Mouse (Mus musculus) intestine, embryonic 15.5 days (tissue): ENCODE measurements around the gene Sh3pxd2a. TPM values are rescaled to one million over a fixed set of nuclear protein-coding genes. Genes with fewer than 3 reads are reported as not detected.

Experiments
- ATAC-seq: fragments of 200-750 bp; cut with Nextera tagmentation; 2 replicates; pipeline ENCODE4 v1.8.0; 2017; ENCODE audit warnings: moderate TSS enrichment, moderate library complexity
- H3K27ac ChIP-seq: fragments of 300-500 bp; sonication (generic); 2 replicates; pipeline ENCODE4 v1.5.1; 2015; ENCODE audit warnings: mild to moderate bottlenecking, inconsistent platforms
- H3K27me3 ChIP-seq: fragments of 300-500 bp; sonication (generic); replicated peaks from 2 replicates; pipeline ENCODE4 v1.6.1; 2015; ENCODE audit warnings: inconsistent platforms
- H3K36me3 ChIP-seq: fragments of 300-500 bp; sonication (generic); 2 replicates; pipeline ENCODE4 v1.6.1; 2015; ENCODE audit warnings: inconsistent platforms
- H3K4me1 ChIP-seq: fragments of 300-500 bp; sonication (generic); replicated peaks from 2 replicates; pipeline ENCODE4 v1.6.1; 2015; ENCODE audit warnings: inconsistent platforms
- H3K4me2 ChIP-seq: fragments of 300-500 bp; sonication (generic); replicated peaks from 2 replicates; pipeline ENCODE4 v1.6.1; 2015; ENCODE audit warnings: mild to moderate bottlenecking, inconsistent platforms
- H3K4me3 ChIP-seq: fragments of 300-500 bp; sonication (generic); replicated peaks from 2 replicates; pipeline ENCODE4 v1.5.1; 2015; ENCODE audit warnings: inconsistent platforms
- H3K9ac ChIP-seq: fragments of 300-500 bp; sonication (generic); 2 replicates; pipeline ENCODE4 v1.6.1; 2015; ENCODE audit warnings: inconsistent platforms
- H3K9me3 ChIP-seq: fragments of 300-500 bp; sonication (generic); 2 replicates; pipeline ENCODE4 v1.6.1; 2016; ENCODE audit warnings: inconsistent platforms
- WGBS: fragments of 180-500 bp; shearing (Covaris S2); methylation state at CpG from one replicate; pipeline ENCODE4 v1.1.7; 2015; 5-methylcytosine and 5-hydroxymethylcytosine counted together
- polyA plus RNA-seq: library from polyadenylated mRNA; unstranded; fragments of >200 nt; fragmentation: Nextera tagmentation; extraction: Ambion mirVana; gene quantifications from 2 replicates; pipeline ENCODE4 v1.2.1, GENCODE M21; 2015

The Sh3pxd2a gene
- polyA plus RNA-seq, 1 experiment from 2014 or later, result 5.0 TPM

- no peak overlapping the region for H3K9ac ChIP-seq
- H3K27ac ChIP-seq, result no peak overlapping the region
- no peaks in the 10 kb centered on the region for H3K9me3 ChIP-seq
- H3K4me1 ChIP-seq, result peaks cover 63% of the 10 kb centered on the region
- H3K4me2 ChIP-seq, result no peak overlapping the region
- H3K36me3 ChIP-seq, result no peaks in the 10 kb centered on the region
- WGBS, result 87% methylated on average over 17 of the region's 17 CpGs
- no peak for ATAC-seq
- H3K4me3 ChIP-seq, result no peak overlapping the region
- H3K27me3 ChIP-seq, result no peaks in the 10 kb centered on the region
Observed at GRCm38 (mm10) chr19:47441541-47442293, 22.5 kb downstream of the Sh3pxd2a start.

GRCm38 (mm10) chr19:47440967-47441366, 23.2 kb downstream of the Sh3pxd2a start:
- H3K9ac ChIP-seq, result no peak overlapping the region

DNA sequence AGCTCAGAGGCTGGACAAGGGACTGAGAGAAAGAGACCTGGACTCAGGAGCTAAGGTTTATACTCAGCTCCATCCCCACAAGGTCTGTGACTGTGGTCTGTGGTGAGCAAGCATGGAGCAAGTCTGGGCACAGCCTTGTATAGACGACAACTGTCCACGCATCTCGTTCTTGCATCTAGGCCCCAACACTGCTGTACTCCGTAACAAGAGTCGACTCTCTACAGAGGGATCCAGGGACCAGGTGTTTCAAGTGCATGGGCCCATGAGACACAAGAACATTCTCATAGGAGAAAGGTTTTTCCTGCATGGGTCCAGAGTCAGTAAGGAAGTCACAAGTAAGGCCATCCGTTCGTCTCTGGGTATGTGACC, 23.8 kb downstream of the Sh3pxd2a start:
- Histone ChIP-seq H3K4me2 (no peak overlapping the region), H3K9ac (no peak overlapping the region), H3K27ac (no peak overlapping the region), H3K4me1 (peaks cover 52% of the 10 kb centered on the region), H3K36me3 (no peaks in the 10 kb centered on the region), H3K9me3 (no peaks in the 10 kb centered on the region), H3K27me3 (no peaks in the 10 kb centered on the region), H3K4me3 (no peak overlapping the region)
- 93% methylated on average over 7 of the region's 7 CpGs for WGBS
- no peak for ATAC-seq

More at GRCm38 (mm10) chr19:47440967-47441366, 23.2 kb downstream of the Sh3pxd2a start:
- H3K4me1 ChIP-seq, result peaks cover 57% of the 10 kb centered on the region
- no peaks in the 10 kb centered on the region for H3K27me3 ChIP-seq
- no peaks in the 10 kb centered on the region for H3K36me3 ChIP-seq
- ATAC-seq, result no peak
- no peak overlapping the region for H3K4me3 ChIP-seq
- H3K9me3 ChIP-seq, result no peaks in the 10 kb centered on the region
- 79% methylated on average over 4 of the region's 4 CpGs for WGBS
- no peak overlapping the region for H3K4me2 ChIP-seq
- H3K27ac ChIP-seq, result no peak overlapping the region

DNA sequence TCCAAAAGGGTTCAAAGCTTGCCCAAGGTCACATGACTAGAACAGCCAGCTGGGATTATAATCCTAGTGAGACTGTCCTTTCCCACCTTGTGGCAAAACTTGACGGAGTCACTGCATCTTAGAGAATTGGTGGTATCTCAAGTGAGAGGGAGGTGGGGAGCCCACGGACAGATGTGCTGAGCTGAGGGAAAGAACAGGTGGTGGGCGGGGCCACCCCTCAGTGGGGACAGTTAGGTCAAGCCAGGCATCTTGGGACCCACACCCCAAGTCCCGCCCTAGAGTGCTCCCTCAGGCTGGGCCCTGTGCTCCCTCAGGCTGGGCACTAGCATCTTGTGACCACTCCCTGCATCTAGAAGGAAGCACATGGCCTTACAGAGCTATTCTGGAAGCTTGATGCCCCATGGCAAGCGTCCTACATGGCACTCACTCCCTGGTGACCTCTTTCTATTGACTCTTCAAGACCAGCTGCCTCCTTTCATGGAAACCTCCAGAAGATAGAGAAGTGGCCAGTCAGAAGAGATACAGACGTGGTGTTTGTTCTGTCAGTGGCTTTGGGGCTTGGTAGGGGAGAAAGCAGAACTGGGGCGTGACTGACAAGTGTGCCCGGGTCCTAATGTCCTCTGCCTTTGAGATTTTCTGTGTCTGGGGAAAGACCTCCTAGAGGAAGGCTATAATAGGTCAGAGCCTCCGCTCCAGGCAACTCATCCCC, 24.3 kb downstream of the Sh3pxd2a start:
- WGBS, result 84% methylated on average over 9 of the region's 9 CpGs
- no peak for ATAC-seq
- H3K9me3 ChIP-seq, result no peaks in the 10 kb centered on the region
- no peak overlapping the region for H3K4me3 ChIP-seq
- no peaks in the 10 kb centered on the region for H3K27me3 ChIP-seq
- H3K4me2 ChIP-seq, result no peak overlapping the region
- H3K9ac ChIP-seq, result no peak overlapping the region
- H3K36me3 ChIP-seq, result no peaks in the 10 kb centered on the region
- H3K27ac ChIP-seq, result no peak overlapping the region
- peaks cover 52% of the 10 kb centered on the region for H3K4me1 ChIP-seq

DNA sequence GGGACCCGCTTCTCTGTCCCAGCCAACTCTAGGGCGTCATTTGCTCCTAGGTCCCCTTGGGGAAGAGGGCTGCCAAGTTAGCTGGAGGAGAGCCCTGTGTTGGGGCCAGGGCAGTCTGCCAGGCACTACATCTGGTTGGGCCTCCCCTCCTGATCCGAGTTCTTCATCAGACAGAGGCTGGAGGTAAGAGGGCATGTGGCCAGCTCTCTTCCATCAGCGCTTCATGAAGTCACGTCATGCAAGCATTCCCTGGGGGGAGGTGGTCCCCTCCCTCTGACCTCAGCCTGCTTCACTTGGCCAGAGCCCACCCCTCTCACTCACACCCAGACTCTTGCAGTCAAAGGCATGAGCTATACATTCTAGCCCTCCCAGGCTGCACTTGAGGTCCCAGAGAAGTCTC, 25.8 kb downstream of the Sh3pxd2a start:
- peak; percentile 34; the same call in 1 of the 2 replicates for ATAC-seq
- H3K4me3 ChIP-seq, result no peak overlapping the region
- 50% methylated on average over 5 of the region's 5 CpGs for WGBS
- no peaks in the 10 kb centered on the region for H3K27me3 ChIP-seq
- H3K9ac ChIP-seq, result no peak overlapping the region
- no peaks in the 10 kb centered on the region for H3K36me3 ChIP-seq
- H3K4me1 ChIP-seq, result peaks cover 38% of the 10 kb centered on the region
- no peaks in the 10 kb centered on the region for H3K9me3 ChIP-seq
- peak overlapping the region; percentile 20; the same call in 1 of the 2 replicates for H3K4me2 ChIP-seq
- peak overlapping the region; percentile 24 for H3K27ac ChIP-seq

DNA sequence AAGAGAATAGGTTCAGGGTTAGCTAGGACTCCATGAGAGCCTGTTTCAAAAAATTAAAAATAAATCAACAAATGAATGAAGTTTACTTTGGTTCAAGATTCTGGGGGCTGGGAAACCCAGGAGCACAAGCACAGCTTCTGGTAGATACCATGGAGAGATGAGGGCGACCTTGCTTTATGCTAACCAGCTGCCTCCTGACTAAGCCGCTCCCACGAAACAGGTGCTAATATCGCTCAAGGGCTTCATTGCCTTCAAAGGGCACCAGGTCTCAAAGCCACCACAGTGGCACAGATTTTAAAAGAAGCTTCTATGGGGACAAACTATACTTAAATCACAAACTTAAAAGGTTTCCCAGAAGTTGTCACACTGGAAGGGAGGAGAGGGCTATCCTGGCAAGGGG, 27.2 kb downstream of the Sh3pxd2a start:
- 91% methylated on average over 4 of the region's 4 CpGs for WGBS

DNA sequence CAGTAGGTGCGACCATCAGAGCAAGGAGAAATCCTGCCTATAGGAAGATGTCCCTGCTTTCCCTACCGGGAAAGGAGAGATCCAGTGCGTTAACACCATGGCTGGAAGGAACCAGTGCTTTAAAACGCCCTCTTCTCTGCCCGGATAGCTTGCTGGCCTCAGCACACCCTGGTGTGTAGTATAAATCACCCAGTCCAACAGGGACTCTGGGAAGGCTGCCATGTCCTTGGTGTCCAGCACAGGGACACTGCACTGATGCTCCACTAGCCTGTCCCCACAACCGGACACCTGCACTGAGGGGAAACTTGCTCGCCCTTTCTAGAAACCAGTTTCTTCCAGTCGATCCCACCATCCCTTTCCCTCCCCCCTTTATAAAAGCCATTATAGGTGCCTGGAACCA, 28.0 kb downstream of the Sh3pxd2a start:
- H3K4me3 ChIP-seq, result no peak overlapping the region
- no peaks in the 10 kb centered on the region for H3K9me3 ChIP-seq
- no peak overlapping the region for H3K4me2 ChIP-seq
- no peaks in the 10 kb centered on the region for H3K27me3 ChIP-seq
- H3K9ac ChIP-seq, result no peak overlapping the region
- ATAC-seq, result no peak
- no peak overlapping the region for H3K27ac ChIP-seq
- 85% methylated on average over 8 of the region's 8 CpGs for WGBS
- no peaks in the 10 kb centered on the region for H3K36me3 ChIP-seq
- peaks cover 29% of the 10 kb centered on the region for H3K4me1 ChIP-seq

More for the DNA sequence above, 27.2 kb downstream of the Sh3pxd2a start:
- Histone ChIP-seq H3K9me3 (no peaks in the 10 kb centered on the region), H3K4me2 (no peak overlapping the region), H3K4me3 (no peak overlapping the region), H3K27me3 (no peaks in the 10 kb centered on the region), H3K9ac (no peak overlapping the region), H3K27ac (no peak overlapping the region), H3K36me3 (no peaks in the 10 kb centered on the region), H3K4me1 (peaks cover 31% of the 10 kb centered on the region)
- ATAC-seq, result no peak

DNA sequence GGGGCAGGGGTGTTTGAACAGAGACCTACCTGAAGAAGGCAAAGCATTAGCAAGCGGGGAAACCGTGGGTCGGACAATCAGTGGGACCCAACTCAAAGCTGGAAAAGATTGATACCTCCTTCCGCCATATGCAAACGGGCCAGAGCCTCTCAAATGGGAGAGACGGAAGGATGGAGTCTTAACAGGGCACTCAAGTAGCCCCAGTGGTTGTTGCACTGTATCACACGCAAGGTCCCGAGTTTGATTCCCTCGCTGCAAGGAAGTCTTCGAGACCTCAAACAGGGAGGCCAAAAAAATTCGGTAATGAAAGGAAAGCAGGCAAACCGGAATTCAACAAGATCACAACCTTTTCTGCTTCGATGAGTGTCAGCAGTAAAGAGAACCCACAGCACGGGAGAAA, 29.5 kb downstream of the Sh3pxd2a start:
- Histone ChIP-seq H3K4me1 (peaks cover 38% of the 10 kb centered on the region), H3K4me3 (no peak overlapping the region), H3K9me3 (no peaks in the 10 kb centered on the region), H3K27me3 (no peaks in the 10 kb centered on the region), H3K27ac (no peak overlapping the region), H3K4me2 (no peak overlapping the region), H3K9ac (no peak overlapping the region), H3K36me3 (no peaks in the 10 kb centered on the region)
- no peak for ATAC-seq
- 97% methylated on average over 14 of the region's 14 CpGs for WGBS

- H3K36me3 ChIP-seq, result no peaks in the 10 kb centered on the region
- 53% methylated on average over 10 of the region's 10 CpGs for WGBS
- H3K27me3 ChIP-seq, result no peaks in the 10 kb centered on the region
- no peak overlapping the region for H3K4me2 ChIP-seq
- no peaks in the 10 kb centered on the region for H3K9me3 ChIP-seq
- H3K9ac ChIP-seq, result no peak overlapping the region
- no peak overlapping the region for H3K4me3 ChIP-seq
- peak overlapping the region; percentile 41 for H3K27ac ChIP-seq
- peaks cover 45% of the 10 kb centered on the region for H3K4me1 ChIP-seq
- peak; percentile 39 for ATAC-seq
Observed at GRCm38 (mm10) chr19:47432339-47432738, 31.9 kb downstream of the Sh3pxd2a start.

DNA sequence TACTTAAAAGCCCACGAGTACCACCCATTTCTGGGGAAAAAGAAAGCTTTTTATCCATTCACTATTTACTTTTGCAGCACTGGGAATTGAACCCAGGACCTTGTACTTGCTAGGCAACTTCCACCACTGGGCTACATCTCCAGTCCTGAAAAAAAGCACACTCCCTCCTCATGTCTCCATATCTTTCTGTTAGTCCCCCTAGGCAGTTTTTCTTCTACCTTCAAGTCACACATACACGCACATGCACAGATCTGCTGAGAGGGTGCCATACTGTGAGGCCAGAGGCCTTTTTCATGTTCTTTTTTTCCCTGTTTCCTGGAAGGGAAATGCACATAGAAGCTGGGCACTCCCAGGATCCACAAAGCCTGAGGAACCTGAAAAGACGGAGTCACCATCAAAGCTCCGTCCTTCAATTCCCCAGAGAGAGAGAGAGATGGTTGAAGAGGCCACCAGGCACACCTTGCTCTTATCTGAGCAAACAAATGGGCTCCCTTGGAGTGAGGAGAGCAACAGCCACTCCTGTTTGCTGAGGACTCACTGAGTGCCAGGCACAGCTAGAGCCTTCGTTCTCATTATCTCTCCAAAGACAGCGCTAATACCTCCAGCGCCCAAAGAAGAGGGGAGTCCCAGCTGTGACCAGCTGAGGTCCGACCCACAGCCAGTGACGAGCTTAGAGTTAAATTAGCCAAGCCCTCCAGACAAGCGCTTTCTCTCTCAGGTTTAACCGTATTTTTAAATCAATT, 32.8 kb downstream of the Sh3pxd2a start:
- ATAC-seq, result peak; percentile 84
- H3K9ac ChIP-seq, result no peak overlapping the region
- no peak overlapping the region for H3K4me2 ChIP-seq
- WGBS, result 54% methylated on average over 11 of the region's 11 CpGs
- no peaks in the 10 kb centered on the region for H3K9me3 ChIP-seq
- no peak overlapping the region for H3K4me3 ChIP-seq
- H3K36me3 ChIP-seq, result no peaks in the 10 kb centered on the region
- H3K27me3 ChIP-seq, result no peaks in the 10 kb centered on the region
- peak overlapping the region; percentile 68 for H3K27ac ChIP-seq
- H3K4me1 ChIP-seq, result peaks cover 45% of the 10 kb centered on the region

- peaks cover 45% of the 10 kb centered on the region for H3K4me1 ChIP-seq
- no peak overlapping the region for H3K9ac ChIP-seq
- H3K9me3 ChIP-seq, result no peaks in the 10 kb centered on the region
- no peaks in the 10 kb centered on the region for H3K27me3 ChIP-seq
- no peaks in the 10 kb centered on the region for H3K36me3 ChIP-seq
- H3K4me2 ChIP-seq, result no peak overlapping the region
- no peak overlapping the region for H3K27ac ChIP-seq
- 90% methylated on average over 2 of the region's 2 CpGs for WGBS
- H3K4me3 ChIP-seq, result no peak overlapping the region
- ATAC-seq, result no peak
Observed at GRCm38 (mm10) chr19:47430160-47430559, 34.0 kb downstream of the Sh3pxd2a start.

DNA sequence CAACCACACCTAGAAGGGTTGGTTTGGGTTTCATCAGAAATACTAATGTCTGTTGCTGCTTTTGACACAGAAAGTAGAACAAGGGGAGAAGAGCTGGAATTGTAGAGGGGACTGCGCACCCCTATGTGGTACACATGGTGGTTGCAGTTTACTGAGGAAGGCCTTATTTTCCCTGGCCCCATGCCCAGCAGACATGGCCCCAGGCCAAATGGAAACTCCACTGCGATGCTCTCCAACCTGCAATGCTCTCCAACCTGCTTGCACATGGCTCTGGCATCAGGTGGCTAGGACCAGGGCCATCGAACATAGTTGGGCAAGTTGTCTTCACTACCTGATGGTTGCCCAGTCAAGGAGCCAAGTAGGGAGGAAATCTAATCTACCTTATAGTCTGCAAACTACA, 35.0 kb downstream of the Sh3pxd2a start:
- Histone ChIP-seq H3K4me2 (no peak overlapping the region), H3K4me3 (no peak overlapping the region), H3K36me3 (no peaks in the 10 kb centered on the region), H3K27me3 (no peaks in the 10 kb centered on the region), H3K9ac (no peak overlapping the region), H3K4me1 (peaks cover 47% of the 10 kb centered on the region), H3K9me3 (no peaks in the 10 kb centered on the region), H3K27ac (peak overlapping the region; percentile 54; the same call in 1 of the 2 replicates)
- ATAC-seq, result no peak
- WGBS, result 67% methylated on average over 3 of the region's 3 CpGs
